Mouse (Mus musculus) thymus, postnatal 25 days (tissue): Measurements from ENCODE around the gene Brd4.
"Not testable (repeated sequence)": the region's sequence is repeated elsewhere in the genome, so short reads cannot be mapped to it uniquely, and the experiment has no call there.

Experiments
- DNase-seq: peaks from one replicate; pipeline ENCODE4 v3.0.0; 2022

Gene Brd4

GRCm38 (mm10) chr17:32215587-32215986, 68.9 kb downstream of the Brd4 start:
- peak; percentile 21 for DNase-seq

- not testable (repeated sequence) for DNase-seq
Observed at GRCm38 (mm10) chr17:32211554-32211953, 73.0 kb downstream of the Brd4 start.

- DNase-seq = peak; percentile 60
Observed at GRCm38 (mm10) chr17:32209752-32210151, 74.8 kb downstream of the Brd4 start.

- no peak for DNase-seq
Observed at GRCm38 (mm10) chr17:32209144-32209543, 75.4 kb downstream of the Brd4 start.

- no peak for DNase-seq
Observed at GRCm38 (mm10) chr17:32207586-32208245, 76.8 kb downstream of the Brd4 start.

DNA sequence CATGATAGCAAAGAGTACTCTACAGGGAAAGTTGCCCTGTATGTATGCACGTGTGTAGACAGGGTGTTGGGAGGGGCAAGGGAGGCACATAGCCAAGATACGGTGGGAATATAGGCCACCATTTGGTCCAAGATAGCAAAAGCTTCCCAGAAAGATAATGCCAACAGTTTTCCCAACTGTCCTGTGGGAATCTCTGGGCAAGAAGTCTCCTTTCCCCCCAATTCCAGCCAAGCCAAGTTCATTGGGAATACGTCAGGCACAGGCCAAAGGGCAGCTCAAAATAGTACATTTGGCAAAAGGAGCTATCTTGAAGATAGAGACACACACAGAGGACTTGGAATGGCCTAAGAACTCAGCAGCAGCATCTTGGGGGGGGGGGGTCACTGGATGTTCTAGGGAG, 79.2 kb downstream of the Brd4 start:
- DNase-seq = no peak

GRCm38 (mm10) chr17:32202972-32203371, 81.5 kb downstream of the Brd4 start:
- no peak for DNase-seq

GRCm38 (mm10) chr17:32201086-32201485, 83.4 kb downstream of the Brd4 start:
- peak; percentile 63 for DNase-seq

DNA sequence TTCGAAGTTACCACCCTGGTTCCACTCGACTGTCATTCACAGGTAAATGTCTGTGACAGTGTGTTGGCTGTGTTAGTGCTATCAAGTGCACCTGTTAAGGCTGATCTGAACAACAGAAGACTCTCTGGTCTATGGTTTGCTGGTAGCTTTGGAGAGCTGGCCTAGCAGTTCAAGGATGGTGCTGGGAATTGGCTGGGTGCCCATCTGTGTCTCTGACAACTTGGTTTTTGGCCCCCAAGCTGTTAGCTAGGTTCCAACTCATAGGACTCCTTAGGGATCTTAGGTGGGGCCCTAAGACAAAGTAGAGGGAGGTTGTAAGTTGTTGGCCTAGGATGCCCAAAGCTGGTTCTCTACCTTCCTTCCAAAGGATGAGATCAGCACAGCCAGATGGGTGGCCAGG, 84.7 kb downstream of the Brd4 start:
- no peak for DNase-seq

- DNase-seq = no peak
Observed at GRCm38 (mm10) chr17:32197156-32197555, 87.4 kb downstream of the Brd4 start.

GRCm38 (mm10) chr17:32195725-32196124, 88.8 kb downstream of the Brd4 start:
- DNase-seq = no peak

- no peak for DNase-seq
Observed at GRCm38 (mm10) chr17:32193010-32193409, 91.5 kb downstream of the Brd4 start.

GRCm38 (mm10) chr17:32189850-32190249, 94.7 kb downstream of the Brd4 start:
- no peak for DNase-seq

DNA sequence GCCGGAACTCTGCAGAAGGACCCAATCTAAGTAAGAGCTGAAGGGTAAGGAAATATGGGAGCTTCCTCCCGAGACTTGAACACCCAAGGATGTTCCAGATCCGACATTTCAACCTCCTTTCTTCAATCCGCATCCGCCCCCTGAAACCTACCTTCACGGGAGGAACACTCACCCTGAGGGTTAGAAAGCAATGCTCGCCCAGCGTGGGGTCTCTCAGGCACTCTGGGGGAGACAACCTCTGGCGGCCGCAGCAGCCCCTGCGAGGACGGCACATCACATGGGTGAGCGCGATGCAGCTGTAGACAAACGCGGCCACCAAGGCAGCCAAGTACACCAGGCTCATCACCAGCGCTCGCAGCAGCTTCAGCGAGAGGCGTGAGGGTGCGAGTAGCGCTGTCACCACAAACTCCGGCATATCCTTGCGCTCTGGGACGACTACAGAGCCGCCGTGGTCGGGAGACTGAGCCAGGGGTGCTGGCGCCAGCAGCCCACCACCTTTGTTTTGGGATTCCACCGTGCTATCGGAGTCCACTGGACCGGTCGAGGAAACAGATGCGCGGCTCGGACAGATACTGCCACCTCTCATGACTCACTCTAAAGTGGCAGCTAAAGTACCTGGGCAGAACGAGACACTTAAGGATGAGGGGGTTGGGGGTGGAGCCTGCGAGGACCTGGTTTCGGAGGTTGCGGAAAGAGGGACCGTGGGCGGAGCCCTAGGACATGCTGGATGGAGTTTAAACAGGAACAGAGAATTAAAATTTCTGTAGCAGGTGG, 95.5 kb downstream of the Brd4 start, which contains the start of gene Ephx3:
Ephx3 (minus strand) TSS at position 687 of the 774 bp plus-strand sequence.
- peak; percentile 33 for DNase-seq

DNA sequence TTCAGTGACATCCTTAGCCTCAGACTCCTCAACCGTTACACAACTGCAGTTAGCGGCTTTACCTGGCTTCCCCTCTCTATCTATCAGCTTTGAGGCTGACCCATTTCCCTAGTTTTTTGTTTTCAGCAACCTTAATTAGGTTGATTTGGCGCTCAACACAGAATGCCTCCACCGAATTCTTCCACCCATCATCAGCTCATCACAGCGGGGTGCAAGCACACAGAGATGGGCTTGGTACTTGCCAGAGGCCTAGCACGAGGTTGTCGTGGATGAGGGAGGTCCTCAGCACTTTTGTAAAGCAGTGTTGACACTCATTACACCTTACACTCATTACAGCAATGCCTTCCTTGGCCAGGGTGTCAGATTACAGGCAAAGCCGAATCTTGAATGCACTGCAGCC, 101.5 kb downstream of the Brd4 start:
- no peak for DNase-seq

- no peak for DNase-seq
Observed at GRCm38 (mm10) chr17:32179621-32180491, 104.7 kb downstream of the Brd4 start.

DNA sequence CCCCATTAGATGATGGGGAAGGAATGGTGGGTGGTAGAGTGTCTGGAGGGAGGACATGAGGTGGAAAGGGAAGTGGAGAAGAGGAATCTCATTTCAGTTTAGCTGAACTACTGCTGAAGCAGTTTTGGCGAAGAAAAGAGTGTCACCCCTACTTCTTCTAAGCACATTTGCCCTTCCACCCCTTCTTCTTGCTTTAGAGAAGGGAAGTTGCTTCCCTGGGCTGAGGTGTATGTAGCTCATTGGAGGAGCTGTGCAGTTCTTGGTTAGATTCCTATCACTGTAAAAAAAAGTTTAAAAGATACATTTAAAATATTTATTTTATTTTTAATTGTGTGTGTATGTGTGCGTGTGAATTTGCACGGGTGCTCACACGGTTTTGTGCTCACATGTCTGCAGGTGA, 107.6 kb downstream of the Brd4 start:
- DNase-seq = no peak

DNA sequence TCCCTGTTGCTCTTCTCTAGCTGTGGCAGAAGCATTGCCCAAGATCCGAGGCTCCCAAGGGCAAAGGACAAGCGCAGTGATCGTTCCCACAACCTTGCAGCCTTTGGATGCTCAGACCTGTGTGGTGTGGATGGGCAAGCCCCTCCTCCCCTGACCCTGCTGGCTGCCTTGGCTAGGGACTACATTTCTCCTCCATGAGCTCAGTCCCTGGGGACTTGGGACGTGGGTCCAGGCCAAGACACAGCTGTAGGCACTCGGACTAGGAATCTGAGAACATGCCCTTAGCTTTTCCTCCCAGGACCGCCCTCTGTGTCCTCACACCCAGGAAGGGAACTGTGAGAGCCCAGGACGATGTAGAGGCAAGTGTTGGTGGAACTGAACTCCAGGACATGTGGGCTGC, 111.4 kb downstream of the Brd4 start:
- DNase-seq = no peak

- DNase-seq = no peak
Observed at GRCm38 (mm10) chr17:32172485-32172884, 112.0 kb downstream of the Brd4 start.

DNA sequence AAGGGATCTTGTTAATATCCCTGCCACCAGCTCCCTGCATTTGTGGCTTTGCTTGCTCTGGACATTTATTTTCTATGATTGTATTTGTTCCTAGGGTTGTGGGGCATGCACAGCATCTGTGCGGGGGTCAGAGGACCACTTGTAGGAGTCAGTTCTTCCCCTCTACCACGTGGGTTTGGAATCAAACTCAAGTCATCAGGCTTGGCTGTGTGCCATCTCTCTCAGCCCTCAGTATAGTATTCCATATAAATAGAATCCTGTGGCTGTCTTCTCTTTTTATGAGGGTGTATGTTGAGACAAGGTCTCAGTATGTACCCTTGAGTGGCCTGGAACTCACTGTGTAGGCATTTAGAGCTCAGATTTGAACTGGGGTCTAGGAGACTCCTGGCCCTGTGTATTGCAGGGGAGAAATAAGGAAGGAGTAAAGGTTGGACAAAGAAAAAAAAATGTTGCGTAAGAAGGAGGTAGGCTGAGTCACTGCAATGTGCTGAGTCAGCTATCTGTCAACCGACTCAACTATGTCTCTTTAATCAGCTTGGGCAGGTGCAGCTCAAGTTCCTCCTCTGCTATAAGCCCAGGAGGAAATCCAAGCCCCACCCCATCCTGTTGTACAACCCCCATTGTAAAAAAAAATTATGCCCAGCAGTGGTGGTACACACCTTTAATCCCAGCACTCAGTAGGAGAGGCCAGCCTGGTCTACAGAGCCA, 114.8 kb downstream of the Brd4 start:
- peak; percentile 62 for DNase-seq

DNA sequence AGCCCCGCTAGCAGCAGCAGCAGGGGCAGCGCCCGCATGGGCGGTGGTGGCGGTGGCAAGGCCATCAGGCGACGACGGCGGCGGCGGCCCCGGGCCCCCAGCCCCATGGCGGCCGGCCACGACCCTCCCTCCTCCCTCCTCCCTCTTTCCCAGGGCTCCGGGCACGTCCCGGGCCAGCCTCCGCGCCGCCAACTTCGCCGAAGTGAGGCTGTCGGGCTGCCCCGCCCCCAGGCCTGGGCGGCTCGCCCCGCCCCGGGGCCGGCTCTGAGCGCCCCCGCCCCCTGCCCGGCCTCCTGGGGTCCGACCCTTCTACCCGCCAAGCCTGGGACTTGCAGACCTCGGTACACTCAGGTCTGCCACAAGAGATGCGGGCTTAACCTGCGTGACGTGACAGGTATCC, 117.8 kb downstream of the Brd4 start, which contains the start of gene Notch3:
Notch3 (minus strand) TSS at position 166 of the 400 bp plus-strand sequence.
- peak; percentile 77 for DNase-seq

DNA sequence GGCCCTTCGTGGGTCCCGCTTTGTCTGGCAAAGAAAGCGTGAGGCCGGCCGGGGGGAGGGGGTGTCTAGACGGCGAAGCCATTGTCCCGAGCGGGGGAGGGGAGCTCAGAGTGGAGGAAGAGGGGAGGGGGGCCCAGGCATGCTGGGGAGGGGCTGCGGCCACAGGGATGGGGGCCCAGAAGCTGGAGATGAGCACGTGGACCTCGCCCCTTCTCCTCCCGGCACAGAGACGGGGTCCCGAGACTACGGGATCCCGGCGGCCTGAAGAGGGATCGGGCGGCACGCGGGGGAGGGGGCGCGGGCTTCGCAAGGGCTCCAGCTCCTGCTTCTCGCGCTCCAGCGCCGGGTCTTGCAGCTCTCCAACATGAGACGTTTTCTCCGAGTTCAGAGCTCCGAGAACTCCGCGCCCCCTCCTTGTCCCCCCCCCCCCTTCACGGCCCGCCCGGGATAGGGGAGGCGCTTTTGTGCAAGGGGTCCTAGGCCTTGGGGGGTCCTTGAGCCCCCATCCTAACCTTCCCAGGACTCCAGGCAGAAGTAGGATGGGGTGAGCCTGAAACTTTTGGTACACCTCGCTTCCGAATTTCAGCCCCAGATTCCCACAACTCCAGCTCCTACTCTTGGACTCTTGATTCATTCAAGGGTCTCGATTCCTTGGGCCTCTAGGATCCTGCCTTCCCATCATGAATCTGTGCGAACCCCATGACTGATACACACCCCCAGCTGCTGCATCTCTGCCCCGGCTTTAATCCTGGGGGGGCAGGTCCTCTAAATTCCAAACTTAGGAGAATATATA, 118.5 kb downstream of the Brd4 start:
- DNase-seq = peak; percentile 84
